Mouse (Mus musculus) ES-E14 (cell line): Measurements from ENCODE around the gene Rps6ka1.

Experiments
- HCFC1 ChIP-seq: IDR thresholded peaks from 2 replicates; pipeline ENCODE4 v1.6.1; 2012; ENCODE audit warnings: low read length, inconsistent platforms, borderline replicate concordance; ENCODE audit not compliant: insufficient read depth
- MAFK ChIP-seq: IDR thresholded peaks from 2 replicates; pipeline ENCODE4 v1.6.1; 2014; ENCODE audit warnings: mild to moderate bottlenecking, low read depth, low read length, inconsistent platforms; ENCODE audit not compliant: insufficient read depth

- TF ChIP-seq MAFK, result no peak
- TF ChIP-seq HCFC1, result no peak
These were observed 61.9 kb downstream of the Rps6ka1 start for GRCm38 (mm10) chr4:133825731-133826130.
